8 mouse cellular contexts compared by ENCODE assay signal in the genomic region with DNA sequence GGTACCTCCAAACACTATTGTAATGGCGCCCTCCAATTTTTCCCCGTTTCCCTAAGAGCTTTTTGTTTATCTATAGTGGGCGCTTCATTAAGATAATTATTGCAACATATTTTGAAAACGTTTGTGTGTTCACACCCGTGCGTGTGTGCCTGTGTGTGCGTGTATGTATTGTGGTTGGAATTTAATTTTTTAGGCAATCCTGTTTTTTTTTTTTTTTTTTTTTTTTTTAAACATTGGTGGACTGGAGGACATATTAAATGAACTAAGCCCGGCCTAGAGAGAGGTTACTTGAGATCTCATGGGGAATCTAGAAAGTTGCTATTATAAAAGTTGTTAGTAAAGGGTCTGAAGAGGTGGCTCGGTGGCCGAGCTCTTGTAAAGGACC. TPM values are rescaled to one million over a fixed set of nuclear protein-coding genes. Genes with fewer than 3 reads are reported as not detected.
DNase-seq lines count a peak whose midpoint lies in the region; ATAC-seq and TF ChIP-seq lines count a peak whose summit lies in the region.

No protein-coding gene starts in this region.

- peak overlapping the region; percentile 100 for H3K27ac ChIP-seq in heart, embryonic 12.5 days (ENCODE audit: poor library complexity, severe bottlenecking)
- H3K27ac ChIP-seq in forebrain, embryonic 15.5 days (replicated peaks), result peak overlapping the region; percentile 99
- peak overlapping the region; percentile 94 for H3K27ac ChIP-seq in liver, embryonic 15.5 days (replicated peaks)

- no peak for ATAC-seq in heart, embryonic 12.5 days (ENCODE audit: insufficient number of reproducible peaks, low FRiP score)
- no peak for ATAC-seq in forebrain, embryonic 15.5 days (replicated peaks)
- no peak for ATAC-seq in liver, embryonic 15.5 days (ENCODE audit: insufficient read depth)
- no peak for ATAC-seq in erythroid progenitor cell, adult 5-6 weeks (replicated peaks; ENCODE audit: low FRiP score, poor library complexity, severe bottlenecking)

- peak overlapping the region; percentile 100 for H3K4me3 ChIP-seq in heart, embryonic 12.5 days
- H3K4me3 ChIP-seq in E14TG2a.4 (replicated peaks; ENCODE audit: low read length), result peak overlapping the region; percentile 89
- H3K4me3 ChIP-seq in forebrain, embryonic 15.5 days, result peak overlapping the region; percentile 99
- H3K4me3 ChIP-seq in liver, embryonic 15.5 days (replicated peaks), result peak overlapping the region; percentile 93

- 8% methylated on average over 10 of the region's 10 CpGs for WGBS in heart, embryonic 12.5 days
- 3% methylated on average over 10 of the region's 10 CpGs for WGBS in forebrain, embryonic 15.5 days
- WGBS in liver, embryonic 15.5 days (ENCODE audit: insufficient replicate concordance), result 7% methylated on average over 10 of the region's 10 CpGs

- H3K36me3 ChIP-seq in heart, embryonic 12.5 days, result peaks cover 38% of the 10 kb centered on the region
- H3K36me3 ChIP-seq in E14TG2a.4 (ENCODE audit: insufficient read depth, low read length), result peaks cover 44% of the 10 kb centered on the region
- H3K36me3 ChIP-seq in forebrain, embryonic 15.5 days, result peaks cover 13% of the 10 kb centered on the region; the same call in 1 of the 2 replicates
- peaks cover 39% of the 10 kb centered on the region for H3K36me3 ChIP-seq in liver, embryonic 15.5 days (replicated peaks)

- DNase-seq in heart, adult 11 months, result no peak
- DNase-seq in adrenal gland, adult (ENCODE audit: inconsistent age in 2 of 2, low spot score in 1 of 2), result no peak
- DNase-seq in spleen, postnatal 10 days (ENCODE audit: low spot score in 2 of 2), result no peak

- H3K4me2 ChIP-seq in heart, embryonic 12.5 days, result peak overlapping the region; percentile 99
- H3K4me2 ChIP-seq in forebrain, embryonic 15.5 days (replicated peaks), result peak overlapping the region; percentile 66
- peak overlapping the region; percentile 93 for H3K4me2 ChIP-seq in liver, embryonic 15.5 days

- TF ChIP-seq CTCF in E14TG2a.4 (conservative IDR thresholded peaks at IDR 0.05; ENCODE audit: low read length), result no peak

- H3K9ac ChIP-seq in heart, embryonic 12.5 days, result peak overlapping the region; percentile 100
- H3K9ac ChIP-seq in forebrain, embryonic 15.5 days (replicated peaks), result peak overlapping the region; percentile 100
- H3K9ac ChIP-seq in liver, embryonic 15.5 days, result peak overlapping the region; percentile 93

- H3K4me1 ChIP-seq in heart, embryonic 12.5 days (replicated peaks), result peaks cover 35% of the 10 kb centered on the region
- peaks cover 70% of the 10 kb centered on the region for H3K4me1 ChIP-seq in E14TG2a.4 (replicated peaks; ENCODE audit: low read depth, low read length)
- H3K4me1 ChIP-seq in forebrain, embryonic 15.5 days, result peaks cover 45% of the 10 kb centered on the region
- H3K4me1 ChIP-seq in liver, embryonic 15.5 days (replicated peaks), result peaks cover 64% of the 10 kb centered on the region

- no peaks in the 10 kb centered on the region for H3K27me3 ChIP-seq in heart, embryonic 12.5 days (replicated peaks)
- H3K27me3 ChIP-seq in E14TG2a.4 (ENCODE audit: insufficient read depth, low read length), result no peaks in the 10 kb centered on the region
- no peaks in the 10 kb centered on the region for H3K27me3 ChIP-seq in forebrain, embryonic 15.5 days
- H3K27me3 ChIP-seq in liver, embryonic 15.5 days, result no peaks in the 10 kb centered on the region

- H3K9me3 ChIP-seq in heart, embryonic 12.5 days (replicated peaks), result no peaks in the 10 kb centered on the region
- no peaks in the 10 kb centered on the region for H3K9me3 ChIP-seq in E14TG2a.4 (ENCODE audit: low read length)
- no peaks in the 10 kb centered on the region for H3K9me3 ChIP-seq in forebrain, embryonic 15.5 days
- H3K9me3 ChIP-seq in liver, embryonic 15.5 days (replicated peaks), result no peaks in the 10 kb centered on the region

RNA-seq across cellular contexts. Expression of gene Nedd4, which starts 1.4 kb away (rescaled TPM):
- polyA plus RNA-seq in heart, embryonic 12.5 days (2016; fragmentation: Nextera tagmentation; extraction: Ambion mirVana), result 624 and 643 TPM in 2 replicates
- polyA plus RNA-seq in forebrain, embryonic 15.5 days (2015; fragmentation: Nextera tagmentation; extraction: Ambion mirVana), result 433 and 447 TPM in 2 replicates
- 90.0 and 90.8 TPM in 2 replicates for polyA plus RNA-seq in liver, embryonic 15.5 days (2015; fragmentation: Nextera tagmentation; extraction: Ambion mirVana)
- total RNA-seq in erythroid progenitor cell, adult 5-6 weeks (2015; ENCODE audit: low replicate concordance), result 47.8 and 53.0 TPM in 2 replicates
- 52.5 and 67.9 TPM in 2 replicates for total RNA-seq in erythroid progenitor cell, adult 5-6 weeks (2017; ENCODE audit: low replicate concordance)
